Mouse (Mus musculus): ENCODE results near the gene Csad. TPM values are rescaled to one million over a fixed set of nuclear protein-coding genes. Genes with fewer than 3 reads are reported as not detected.
A peak's percentile ranks its signal among the peaks of the same experiment; 100 is the strongest.

The Csad gene
- polyA plus RNA-seq, 1 experiment from 2014 or later = 68.1 TPM

DNA sequence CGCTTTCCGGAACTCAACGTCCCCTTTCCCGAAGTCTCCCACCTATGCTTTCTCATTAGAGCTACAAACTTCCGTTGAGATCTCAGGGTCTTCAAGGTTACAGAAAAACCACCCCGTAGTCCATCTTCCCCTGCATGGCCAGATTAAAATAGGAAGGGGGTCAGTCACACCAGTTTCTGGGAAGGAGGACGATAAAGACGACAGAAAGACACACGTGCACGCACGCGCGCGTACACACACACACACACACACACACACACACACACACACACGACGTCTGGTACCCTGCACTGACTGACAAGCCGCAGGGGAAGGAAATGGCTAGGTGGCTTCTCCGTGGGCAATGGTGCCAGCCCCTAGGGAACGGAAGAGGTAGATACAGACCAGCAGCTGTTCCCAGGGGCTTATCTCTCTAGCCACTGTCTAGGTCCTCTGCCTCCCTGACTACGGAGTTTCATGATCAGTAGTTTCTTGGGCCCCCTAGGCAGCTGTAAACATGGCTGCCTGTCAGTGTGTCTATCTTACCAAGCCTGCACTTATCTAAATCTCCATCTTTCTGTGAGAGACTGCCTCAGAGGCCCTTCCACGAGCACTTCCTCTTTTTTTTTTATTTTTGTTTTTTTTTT is 20.6 kb upstream of the Csad start:
- Histone ChIP-seq H3K9ac (peak overlapping the region; percentile 54), H3K9me3 (ENCODE audit: low read depth, low read length) (no peaks in the 10 kb centered on the region), H3K27me3 (ENCODE audit: insufficient read depth, low read length) (peaks cover 15% of the 10 kb centered on the region; the same call in 1 of the 2 replicates), H3K27ac (ENCODE audit: low read depth) (no peak overlapping the region), H3K4me1 (ENCODE audit: insufficient read depth) (no peaks in the 10 kb centered on the region), H3K4me2 (peak overlapping the region; percentile 88), H3K4me3 (ENCODE audit: low read depth, low read length) (peak overlapping the region; percentile 41), H3K36me3 (ENCODE audit: insufficient read depth) (no peaks in the 10 kb centered on the region)
- TF ChIP-seq CTCF (IDR thresholded peaks at IDR 0.05; ENCODE audit: low read depth) = no peak
- DNase-seq = no peak
- ATAC-seq (ENCODE audit: insufficient read depth) = no peak
- 7% methylated on average over 21 of the region's 21 CpGs for WGBS

DNA sequence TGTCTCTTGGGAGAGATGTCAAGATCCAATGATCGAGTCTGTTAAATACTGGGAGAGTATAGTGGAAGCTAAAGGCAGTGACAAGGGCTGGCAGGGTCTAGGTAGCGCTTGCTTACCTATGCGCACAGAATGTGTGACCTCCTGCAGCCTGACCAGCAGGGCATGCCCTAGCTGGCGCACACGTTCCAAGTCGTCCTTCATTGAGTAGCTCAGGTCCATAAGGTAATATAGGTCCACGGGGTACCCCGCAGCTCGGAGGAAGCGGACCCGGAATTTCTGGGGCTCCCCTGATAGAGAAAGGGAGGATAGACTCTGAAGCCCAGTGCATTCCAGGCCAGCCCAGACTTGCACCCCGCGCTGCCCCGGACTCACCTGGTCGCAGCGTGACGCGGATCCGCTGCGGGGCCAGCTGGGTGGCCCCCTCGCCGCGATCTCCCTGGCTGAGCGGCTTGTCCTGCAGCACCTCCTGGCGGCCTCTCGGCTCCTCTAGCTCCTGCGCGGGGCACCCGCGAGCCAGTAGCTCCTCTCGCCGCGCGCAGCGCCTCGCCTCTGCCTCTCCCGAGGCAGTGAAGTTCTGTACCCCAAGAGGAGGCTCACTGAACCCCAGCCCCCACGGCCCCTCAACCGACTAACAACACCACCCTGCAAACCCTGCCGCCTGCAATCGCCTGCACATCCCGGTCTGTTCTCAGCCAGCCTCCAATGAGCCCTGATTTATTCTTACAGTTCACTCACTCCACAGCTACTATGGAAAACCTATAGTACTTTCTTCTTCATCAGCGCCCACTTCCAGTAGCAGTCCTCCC is 19.9 kb upstream of the Csad start:
- no peaks in the 10 kb centered on the region for H3K9me3 ChIP-seq (ENCODE audit: low read depth, low read length)
- WGBS = 2% methylated on average over 43 of the region's 43 CpGs
- ATAC-seq (ENCODE audit: insufficient read depth) = peak; percentile 93

DNA sequence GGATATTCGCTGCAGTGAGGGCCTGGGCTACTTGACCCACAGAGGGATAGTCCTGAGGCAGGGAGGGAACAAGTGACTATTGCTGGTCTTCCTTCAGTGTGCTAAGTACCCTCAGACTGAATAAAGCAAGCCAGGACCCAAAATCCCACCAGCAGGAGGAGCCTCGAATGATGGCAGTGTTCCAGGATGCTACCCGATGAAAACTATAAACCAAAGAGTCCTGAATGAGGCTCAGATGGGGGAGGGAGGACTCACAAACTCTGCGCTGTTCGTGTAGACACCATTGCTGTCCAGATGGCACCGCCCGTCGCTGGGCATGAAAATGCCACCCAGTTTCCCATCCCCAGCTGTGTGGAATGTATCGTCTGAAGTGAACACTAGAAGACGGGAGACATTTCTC is 17.9 kb upstream of the Csad start:
- peak; percentile 70 for DNase-seq
- H3K36me3 ChIP-seq (ENCODE audit: insufficient read depth) = no peaks in the 10 kb centered on the region
- peak; percentile 43 for TF ChIP-seq CTCF (IDR thresholded peaks at IDR 0.05; ENCODE audit: low read depth)
- ATAC-seq (ENCODE audit: insufficient read depth) = no peak
- no peaks in the 10 kb centered on the region for H3K9me3 ChIP-seq (ENCODE audit: low read depth, low read length)
- H3K4me1 ChIP-seq (ENCODE audit: insufficient read depth) = no peaks in the 10 kb centered on the region
- H3K4me3 ChIP-seq (ENCODE audit: low read depth, low read length) = no peak overlapping the region
- H3K9ac ChIP-seq = no peak overlapping the region
- H3K27ac ChIP-seq (ENCODE audit: low read depth) = no peak overlapping the region
- 52% methylated on average over 10 of the region's 10 CpGs for WGBS
- peaks cover 15% of the 10 kb centered on the region; the same call in 1 of the 2 replicates for H3K27me3 ChIP-seq (ENCODE audit: insufficient read depth, low read length)
- no peak overlapping the region for H3K4me2 ChIP-seq

More for the DNA sequence above, 19.9 kb upstream of the Csad start:
- TF ChIP-seq CTCF (IDR thresholded peaks at IDR 0.05; ENCODE audit: low read depth) = peak; percentile 73
- H3K9ac ChIP-seq = peak overlapping the region; percentile 54
- peak overlapping the region; percentile 88 for H3K4me2 ChIP-seq
- peaks cover 15% of the 10 kb centered on the region; the same call in 1 of the 2 replicates for H3K27me3 ChIP-seq (ENCODE audit: insufficient read depth, low read length)
- H3K36me3 ChIP-seq (ENCODE audit: insufficient read depth) = no peaks in the 10 kb centered on the region
- peak; percentile 92 for DNase-seq
- H3K27ac ChIP-seq (ENCODE audit: low read depth) = no peak overlapping the region
- no peaks in the 10 kb centered on the region for H3K4me1 ChIP-seq (ENCODE audit: insufficient read depth)
- peak overlapping the region; percentile 41 for H3K4me3 ChIP-seq (ENCODE audit: low read depth, low read length)

GRCm38 (mm10) chr15:102217325-102217724 is 12.8 kb upstream of the Csad start:
- Histone ChIP-seq H3K4me3 (ENCODE audit: low read depth, low read length) (no peak overlapping the region), H3K4me2 (no peak overlapping the region), H3K27ac (ENCODE audit: low read depth) (no peak overlapping the region), H3K9ac (no peak overlapping the region), H3K4me1 (ENCODE audit: insufficient read depth) (no peaks in the 10 kb centered on the region), H3K27me3 (ENCODE audit: insufficient read depth, low read length) (no peaks in the 10 kb centered on the region), H3K36me3 (ENCODE audit: insufficient read depth) (peaks cover 41% of the 10 kb centered on the region), H3K9me3 (ENCODE audit: low read depth, low read length) (no peaks in the 10 kb centered on the region)
- WGBS = 52% methylated on average over 7 of the region's 7 CpGs
- ATAC-seq (ENCODE audit: insufficient read depth) (peak; percentile 42; the same call in 1 of the 2 replicates), DNase-seq (no peak)
- TF ChIP-seq CTCF (IDR thresholded peaks at IDR 0.05; ENCODE audit: low read depth) = no peak

DNA sequence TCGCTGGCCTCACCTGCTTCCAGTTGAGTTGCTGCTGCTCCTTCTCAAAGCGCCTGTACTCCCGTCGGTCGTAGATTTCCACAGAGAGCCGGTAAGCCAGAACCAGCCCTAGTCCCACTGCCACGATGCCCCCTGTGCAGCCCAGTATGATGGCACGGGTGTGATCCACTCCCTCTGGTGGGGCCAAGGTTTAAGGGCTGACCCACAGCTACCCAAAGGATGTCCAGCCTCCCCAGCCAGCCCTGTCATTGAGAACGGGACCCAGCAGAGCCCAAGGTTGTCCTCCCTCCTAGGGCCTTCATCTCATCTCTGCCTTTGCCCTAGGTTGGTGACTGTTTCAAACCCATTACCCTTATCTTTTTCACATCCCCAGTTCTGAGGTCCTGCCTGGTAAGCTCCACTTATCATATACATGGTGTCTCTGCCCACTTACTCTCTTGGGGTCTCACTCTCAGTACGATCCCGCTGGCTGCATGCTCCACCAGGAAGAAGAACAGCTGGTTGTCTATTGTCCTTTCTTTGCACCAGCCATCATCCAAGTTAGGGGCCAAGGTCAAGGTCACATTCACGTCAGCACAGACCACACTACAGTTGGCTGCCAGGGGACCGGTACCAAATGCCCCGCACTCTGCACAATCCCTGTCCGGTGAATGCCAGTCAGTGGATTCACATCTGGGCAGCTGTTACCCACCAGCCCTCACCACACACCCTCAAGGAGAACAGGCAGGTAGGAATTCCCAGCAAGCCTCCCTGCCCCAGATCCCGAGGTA is 12.1 kb upstream of the Csad start:
- Histone ChIP-seq H3K9ac (no peak overlapping the region), H3K4me3 (ENCODE audit: low read depth, low read length) (no peak overlapping the region), H3K9me3 (ENCODE audit: low read depth, low read length) (no peaks in the 10 kb centered on the region), H3K4me1 (ENCODE audit: insufficient read depth) (no peaks in the 10 kb centered on the region), H3K27me3 (ENCODE audit: insufficient read depth, low read length) (no peaks in the 10 kb centered on the region), H3K27ac (ENCODE audit: low read depth) (no peak overlapping the region), H3K4me2 (no peak overlapping the region), H3K36me3 (ENCODE audit: insufficient read depth) (peaks cover 48% of the 10 kb centered on the region)
- TF ChIP-seq CTCF (IDR thresholded peaks at IDR 0.05; ENCODE audit: low read depth) = no peak
- WGBS = 73% methylated on average over 16 of the region's 16 CpGs
- ATAC-seq (ENCODE audit: insufficient read depth) = peak; percentile 21; the same call in 1 of the 2 replicates
- DNase-seq = no peak

DNA sequence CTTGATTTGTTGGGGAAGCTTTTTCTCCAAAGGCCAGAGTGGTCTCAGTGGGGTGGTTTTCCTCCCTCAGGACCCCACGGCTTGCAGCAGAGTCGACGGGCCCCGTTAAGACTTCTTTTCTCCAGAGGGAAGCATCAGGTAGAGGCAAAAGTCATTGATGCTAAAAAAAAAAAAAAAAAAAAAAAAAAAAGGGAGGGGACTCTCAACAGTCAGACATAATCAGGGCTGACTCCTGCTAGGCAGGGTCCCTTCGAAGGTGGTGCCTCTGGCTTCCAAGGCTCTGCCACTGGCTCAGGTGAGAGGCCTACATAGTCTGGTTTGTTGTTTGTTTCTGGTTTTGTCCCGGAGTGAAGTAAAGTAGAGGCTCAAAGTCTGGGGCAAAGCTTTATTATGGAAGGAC is 11.1 kb upstream of the Csad start:
- TF ChIP-seq CTCF (IDR thresholded peaks at IDR 0.05; ENCODE audit: low read depth) = no peak
- peaks cover 54% of the 10 kb centered on the region for H3K36me3 ChIP-seq (ENCODE audit: insufficient read depth)
- H3K27ac ChIP-seq (ENCODE audit: low read depth) = no peak overlapping the region
- no peaks in the 10 kb centered on the region for H3K4me1 ChIP-seq (ENCODE audit: insufficient read depth)
- 75% methylated on average over 6 of the region's 6 CpGs for WGBS
- no peak overlapping the region for H3K4me2 ChIP-seq
- H3K9ac ChIP-seq = no peak overlapping the region
- H3K27me3 ChIP-seq (ENCODE audit: insufficient read depth, low read length) = no peaks in the 10 kb centered on the region
- no peak overlapping the region for H3K4me3 ChIP-seq (ENCODE audit: low read depth, low read length)
- H3K9me3 ChIP-seq (ENCODE audit: low read depth, low read length) = no peaks in the 10 kb centered on the region
- DNase-seq (no peak), ATAC-seq (ENCODE audit: insufficient read depth) (no peak)
